Mouse (Mus musculus): ENCODE results near the gene Gm48552.
A peak's percentile ranks its signal among the peaks of the same experiment; 100 is the strongest.

The Gm48552 gene

GRCm38 (mm10) chr10:81385603-81386306 is 3.0 kb upstream of the Gm48552 start:
- DNase-seq (ENCODE audit: low read depth, low spot score), result peak; percentile 67

DNA sequence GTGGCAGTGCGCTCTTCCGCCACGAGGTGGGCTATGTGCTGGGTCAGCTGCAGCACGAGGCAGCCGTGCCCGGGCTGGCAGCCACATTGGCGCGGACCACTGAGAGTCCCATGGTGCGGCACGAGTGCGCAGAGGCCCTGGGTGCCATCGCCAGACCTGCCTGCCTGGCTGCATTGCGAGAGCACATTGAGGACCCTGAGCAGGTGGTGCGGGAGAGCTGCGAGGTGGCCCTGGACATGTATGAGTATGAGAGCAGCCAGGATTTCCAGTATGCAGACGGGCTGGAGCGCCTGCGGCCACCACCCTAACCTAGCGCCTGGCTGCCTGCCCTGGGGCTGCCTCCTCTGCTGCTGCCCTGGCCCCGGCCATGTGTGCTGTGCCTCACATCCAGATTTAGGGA is 1.1 kb upstream of the Gm48552 start:
- DNase-seq (ENCODE audit: low read depth, low spot score), result no peak

- no peak for DNase-seq (ENCODE audit: low read depth, low spot score)
Measured at GRCm38 (mm10) chr10:81389373-81389772, 568 bp downstream of the Gm48552 start.

- peak; percentile 59 for DNase-seq (ENCODE audit: low read depth, low spot score)
Measured at GRCm38 (mm10) chr10:81389801-81390677, 1.2 kb downstream of the Gm48552 start.

DNA sequence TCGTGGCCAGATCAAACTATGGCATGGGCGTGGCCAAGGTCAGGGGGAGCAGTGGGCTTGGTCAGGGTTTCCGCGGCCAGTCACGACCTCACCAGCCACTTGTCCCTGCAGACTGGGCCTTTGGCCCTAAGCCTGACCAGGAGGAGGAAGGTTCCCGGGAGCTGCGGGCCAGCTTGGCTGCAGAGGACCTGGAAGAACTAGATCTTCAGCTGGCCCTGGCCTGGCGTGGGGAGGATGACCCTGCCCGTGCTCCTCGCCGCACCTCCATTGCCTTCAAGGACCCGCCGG is 1.8 kb downstream of the Gm48552 start:
- DNase-seq (ENCODE audit: low read depth, low spot score), result no peak

- no peak for DNase-seq (ENCODE audit: low read depth, low spot score)
Measured at GRCm38 (mm10) chr10:81392270-81392669, 3.5 kb downstream of the Gm48552 start.

DNA sequence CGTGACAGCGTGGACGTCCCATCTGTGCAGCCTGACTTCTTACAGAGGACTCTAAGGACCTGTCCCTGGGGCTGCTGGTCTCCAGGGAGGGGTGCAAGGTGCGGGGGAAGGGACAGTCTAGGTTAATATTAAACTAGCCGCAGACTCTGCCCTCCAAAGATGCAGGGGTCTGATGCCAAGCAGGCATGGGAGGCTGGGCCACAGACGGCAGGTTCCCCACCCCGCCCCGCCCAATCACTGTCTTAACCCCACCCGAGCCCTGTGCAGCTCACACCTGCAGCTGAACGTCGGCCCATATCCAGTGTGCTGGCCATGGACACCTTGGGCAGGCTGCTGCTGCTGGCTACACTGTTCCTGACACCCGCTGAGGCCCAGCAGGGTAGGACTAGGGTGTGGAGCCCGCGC is 4.0 kb downstream of the Gm48552 start, which contains the start of gene Smim24:
Smim24 (plus strand) TSS at position 271 of the 405 bp plus-strand sequence.
- no peak for DNase-seq (ENCODE audit: low read depth, low spot score)

DNA sequence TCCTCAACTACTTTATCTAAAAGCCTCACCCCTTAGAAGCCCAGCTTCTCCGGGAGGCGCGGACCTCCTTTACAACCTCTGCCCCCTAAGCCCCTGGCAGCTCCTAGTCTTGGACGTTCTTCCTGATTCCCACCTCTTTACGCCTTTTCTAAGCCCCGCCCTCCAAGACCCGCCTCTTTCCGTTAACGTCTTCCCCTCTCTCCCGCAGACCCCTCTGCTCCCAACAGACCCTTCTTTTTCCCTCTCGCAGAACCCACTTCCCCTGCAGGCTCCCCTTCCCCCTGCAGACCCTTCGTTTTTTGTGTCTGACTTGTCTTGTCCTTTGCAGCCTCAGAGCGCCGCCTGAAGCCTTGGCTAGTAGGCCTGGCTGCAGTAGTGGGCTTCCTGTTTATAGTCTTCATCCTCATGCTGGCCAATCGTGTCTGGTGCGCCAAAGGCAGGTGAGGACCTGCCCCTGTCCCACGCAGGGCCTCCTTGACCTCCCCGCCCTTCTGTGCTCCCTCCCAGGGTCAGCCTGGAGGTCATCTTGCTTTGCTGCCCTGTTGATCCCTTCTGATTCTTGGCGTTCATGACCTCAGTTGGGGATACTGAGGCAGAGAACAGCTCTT is 4.8 kb downstream of the Gm48552 start:
- DNase-seq (ENCODE audit: low read depth, low spot score), result no peak

DNA sequence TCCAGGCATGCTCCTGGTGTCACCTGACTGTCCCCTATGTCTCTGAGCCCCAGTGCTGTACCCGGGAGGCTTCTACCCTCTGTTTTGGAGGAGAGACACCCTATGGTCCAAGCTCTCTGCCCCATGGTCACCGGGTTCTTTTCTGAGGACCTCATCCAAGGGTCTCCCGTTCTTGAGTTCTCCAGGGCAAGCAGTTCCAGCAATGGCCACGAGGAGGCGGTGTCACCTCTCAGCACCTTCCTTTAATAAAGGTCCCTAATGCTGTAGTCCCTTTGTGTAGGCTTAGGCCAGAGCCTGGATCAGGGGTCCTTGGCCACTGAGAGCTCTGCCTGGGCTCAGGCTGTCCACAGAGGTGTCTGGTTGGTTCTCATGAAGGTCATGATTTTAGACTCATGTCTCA is 6.3 kb downstream of the Gm48552 start:
- DNase-seq (ENCODE audit: low read depth, low spot score), result peak; percentile 78

DNA sequence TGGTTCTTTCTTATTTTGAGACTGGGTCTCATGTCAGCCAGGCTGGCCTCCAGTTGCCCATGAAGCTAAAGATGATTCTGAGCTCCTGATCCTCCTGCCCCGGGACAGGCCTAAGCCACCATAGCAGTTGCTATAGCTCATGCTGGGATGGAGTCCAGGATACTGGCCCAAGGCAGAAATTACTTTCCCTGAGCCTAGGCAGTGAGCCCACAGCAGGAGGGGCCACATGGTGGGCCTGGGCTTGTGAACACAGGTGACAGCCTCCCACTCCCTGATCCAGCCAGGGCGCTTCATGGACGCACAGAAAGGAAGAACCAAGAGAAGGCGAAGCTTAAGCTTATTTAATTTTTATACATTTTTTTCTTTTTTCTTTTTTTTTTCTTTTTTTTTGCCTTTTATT is 7.1 kb downstream of the Gm48552 start:
- DNase-seq (ENCODE audit: low read depth, low spot score), result no peak

DNA sequence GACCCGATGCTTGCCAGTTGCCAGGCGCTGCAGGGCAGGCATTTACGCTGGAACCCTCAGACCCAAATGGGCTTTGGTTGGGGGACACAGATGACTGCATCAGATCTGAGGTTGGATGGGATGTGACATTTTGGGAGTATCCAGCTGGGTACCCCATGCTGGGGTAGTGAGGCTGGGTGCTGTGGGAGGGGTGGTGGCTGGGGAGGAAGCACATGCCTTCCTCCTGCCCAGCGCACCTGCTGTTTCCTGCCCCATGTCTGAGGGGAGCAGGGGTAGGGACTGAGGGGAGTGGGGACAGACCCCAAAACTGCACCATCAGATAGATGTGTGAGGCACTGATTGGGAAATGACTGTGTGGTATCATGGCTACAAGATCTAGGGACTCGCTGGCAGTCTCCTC is 7.9 kb downstream of the Gm48552 start:
- no peak for DNase-seq (ENCODE audit: low read depth, low spot score)

DNA sequence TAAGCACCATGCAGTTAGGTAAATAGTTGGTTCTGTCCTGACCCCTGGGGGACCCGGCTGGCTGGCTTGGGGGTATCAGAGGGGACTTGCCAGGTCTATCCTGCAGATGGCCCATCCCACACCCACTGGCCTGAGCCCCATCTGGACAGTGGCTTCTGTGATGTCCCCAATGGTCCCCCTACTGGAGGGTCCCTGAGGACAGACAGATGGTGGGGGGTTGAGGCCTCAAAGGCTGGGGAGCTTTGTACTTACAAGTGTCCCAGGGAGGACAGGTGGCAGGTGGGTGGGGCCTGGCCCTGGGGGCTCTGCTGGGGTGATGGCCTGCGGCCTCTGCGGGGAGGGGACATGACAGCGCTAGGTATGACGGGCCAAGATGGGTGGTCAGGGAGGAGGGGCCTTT is 10.5 kb downstream of the Gm48552 start:
- DNase-seq (ENCODE audit: low read depth, low spot score), result no peak

DNA sequence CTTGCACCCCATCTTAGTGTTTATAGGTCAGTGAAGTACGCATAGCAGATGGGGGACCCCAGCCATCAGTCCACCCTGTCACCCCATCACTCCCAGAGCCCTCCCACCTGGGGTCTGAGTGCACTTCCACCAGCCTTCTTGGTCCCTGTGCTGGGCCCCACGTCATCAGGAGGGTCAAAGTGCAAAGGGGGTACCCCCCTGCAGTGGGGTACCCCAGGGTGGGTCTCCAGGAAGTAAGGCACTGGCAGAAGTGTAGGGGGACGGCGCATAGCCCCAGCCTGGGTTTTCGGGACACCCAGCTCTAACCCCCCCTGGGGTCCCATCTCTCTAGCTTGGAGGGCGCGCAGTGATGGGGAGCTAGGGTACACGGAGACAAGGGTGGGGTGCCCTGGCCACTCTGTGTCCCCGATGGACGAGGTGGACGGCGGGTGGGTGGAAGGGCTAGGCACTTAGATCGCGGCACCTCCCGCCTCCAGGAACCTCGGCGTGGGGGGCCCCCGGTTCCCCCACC is 11.0 kb downstream of the Gm48552 start:
- no peak for DNase-seq (ENCODE audit: low read depth, low spot score)

GRCm38 (mm10) chr10:81400371-81401204 is 11.8 kb downstream of the Gm48552 start:
- DNase-seq (ENCODE audit: low read depth, low spot score), result peak; percentile 11

GRCm38 (mm10) chr10:81401205-81401520 is 12.4 kb downstream of the Gm48552 start:
- peak; percentile 86 for DNase-seq (ENCODE audit: low read depth, low spot score)

- DNase-seq (ENCODE audit: low read depth, low spot score), result peak; percentile 97
Measured at GRCm38 (mm10) chr10:81401521-81402226, 12.9 kb downstream of the Gm48552 start.

DNA sequence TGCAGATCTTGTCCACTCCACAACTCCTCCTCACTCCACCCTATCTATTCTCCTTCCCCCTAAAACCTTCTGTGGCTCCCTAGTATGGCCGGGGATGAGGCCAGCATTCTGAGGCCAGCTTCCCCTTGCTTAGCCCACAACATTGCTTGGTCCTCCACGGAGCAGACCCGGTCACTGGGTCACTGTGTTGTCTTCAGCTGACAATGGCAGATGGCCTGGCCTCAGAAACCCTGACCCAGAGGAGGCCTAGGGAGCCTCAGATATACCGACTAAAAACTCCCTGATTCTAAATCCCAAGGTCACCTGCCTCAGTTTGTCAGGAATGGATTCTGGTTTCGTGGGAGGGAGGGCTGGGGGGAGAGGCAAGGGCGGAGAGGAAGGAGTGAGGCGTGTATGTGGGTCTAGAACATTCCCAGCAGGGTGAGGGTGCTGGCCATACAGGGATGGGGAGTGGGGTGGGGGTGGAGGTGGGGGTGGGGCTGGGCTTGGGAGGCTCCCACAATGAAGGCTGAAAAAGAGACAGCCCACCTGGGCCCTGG is 13.5 kb downstream of the Gm48552 start:
- peak; percentile 57 for DNase-seq (ENCODE audit: low read depth, low spot score)

DNA sequence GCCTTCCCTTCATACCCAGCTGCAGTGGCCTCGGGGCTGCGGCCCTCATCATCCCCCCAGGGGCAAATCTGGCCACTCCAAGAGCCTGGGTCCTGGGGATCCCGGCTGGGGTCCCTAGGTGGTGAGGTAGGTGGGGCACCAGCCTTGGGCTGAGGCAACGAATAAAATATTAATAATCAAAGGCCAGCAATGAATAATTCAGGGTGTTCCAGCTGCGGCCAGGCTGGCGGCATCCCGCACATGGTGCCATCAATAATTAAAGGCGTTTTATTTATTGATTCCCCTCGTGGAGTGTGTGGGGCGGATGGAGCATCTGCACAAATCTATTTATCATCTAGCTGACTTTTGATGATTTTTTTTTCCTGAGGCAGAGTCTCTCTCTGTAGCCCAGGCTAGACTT is 14.7 kb downstream of the Gm48552 start:
- DNase-seq (ENCODE audit: low read depth, low spot score), result no peak

DNA sequence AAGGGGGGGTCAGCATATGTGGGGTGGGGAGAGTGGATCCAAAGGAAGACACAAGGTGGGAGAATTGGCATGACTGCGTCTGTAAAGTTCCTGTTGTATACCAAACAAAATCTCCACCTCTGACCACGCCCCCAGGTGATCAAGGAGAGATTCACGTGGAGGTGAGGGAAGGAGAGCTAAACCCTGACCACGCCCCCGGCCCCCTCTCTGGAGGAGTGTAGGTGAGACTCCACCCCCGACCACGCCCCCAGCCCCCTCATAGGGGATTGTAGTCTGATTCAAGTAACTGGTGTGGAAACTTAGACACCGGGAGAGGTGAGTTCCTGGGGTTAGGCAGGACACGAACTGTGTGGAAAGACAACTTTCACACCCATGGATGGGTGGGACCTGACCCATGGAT is 15.3 kb downstream of the Gm48552 start:
- peak; percentile 95 for DNase-seq (ENCODE audit: low read depth, low spot score)

- no peak for DNase-seq (ENCODE audit: low read depth, low spot score)
Measured at GRCm38 (mm10) chr10:81404720-81405119, 15.9 kb downstream of the Gm48552 start.
